Mouse (Mus musculus): ENCODE results near the gene Dpp7.

The Dpp7 gene

GRCm38 (mm10) chr2:25310969-25311368, 45.2 kb downstream of the Dpp7 start:
- no peak for DNase-seq (ENCODE audit: low spot score)

GRCm38 (mm10) chr2:25310180-25310579, 46.0 kb downstream of the Dpp7 start:
- no peak for DNase-seq (ENCODE audit: low spot score)

GRCm38 (mm10) chr2:25305587-25306359, 50.4 kb downstream of the Dpp7 start:
- DNase-seq (ENCODE audit: low spot score): no peak

GRCm38 (mm10) chr2:25304657-25305541, 51.3 kb downstream of the Dpp7 start:
- DNase-seq (ENCODE audit: low spot score): no peak

- DNase-seq (ENCODE audit: low spot score): no peak
Measured at GRCm38 (mm10) chr2:25303931-25304656, 52.1 kb downstream of the Dpp7 start.

- DNase-seq (ENCODE audit: low spot score): no peak
Measured at GRCm38 (mm10) chr2:25303452-25303851, 52.7 kb downstream of the Dpp7 start.

Data from urinary bladder, postnatal 10 days (tissue).